Mouse (Mus musculus) retina, postnatal 1 day (tissue): ENCODE data around the gene Ficd.
"Not testable (repeated sequence)": the region's sequence is repeated elsewhere in the genome, so short reads cannot be mapped to it uniquely, and the experiment has no call there.

ENCODE experiments used
- DNase-seq: peaks from one replicate; pipeline ENCODE4 v3.0.0-alpha.2; 2012

Ficd gene

GRCm38 (mm10) chr5:113776128-113776895 is 40.7 kb downstream of the Ficd start:
- DNase-seq = no peak

- DNase-seq = no peak
Observed at GRCm38 (mm10) chr5:113776896-113777226, 41.3 kb downstream of the Ficd start.

- DNase-seq = not testable (repeated sequence)
Observed at GRCm38 (mm10) chr5:113777728-113778127, 42.1 kb downstream of the Ficd start.

- DNase-seq = no peak
Observed at GRCm38 (mm10) chr5:113779569-113779968, 44.0 kb downstream of the Ficd start.

- no peak for DNase-seq
Observed at GRCm38 (mm10) chr5:113780082-113780752, 44.6 kb downstream of the Ficd start.

GRCm38 (mm10) chr5:113780763-113781162 is 45.2 kb downstream of the Ficd start:
- DNase-seq = no peak

GRCm38 (mm10) chr5:113781254-113781653 is 45.7 kb downstream of the Ficd start:
- DNase-seq = no peak

GRCm38 (mm10) chr5:113781875-113782274 is 46.3 kb downstream of the Ficd start:
- no peak for DNase-seq

- no peak for DNase-seq
Observed at GRCm38 (mm10) chr5:113782624-113783023, 47.0 kb downstream of the Ficd start.

GRCm38 (mm10) chr5:113783581-113784001 is 48.0 kb downstream of the Ficd start:
- DNase-seq = no peak

GRCm38 (mm10) chr5:113784104-113784503 is 48.5 kb downstream of the Ficd start:
- DNase-seq = not testable (repeated sequence)

GRCm38 (mm10) chr5:113786985-113787384 is 51.4 kb downstream of the Ficd start:
- no peak for DNase-seq

GRCm38 (mm10) chr5:113788645-113789044 is 53.0 kb downstream of the Ficd start:
- no peak for DNase-seq

- no peak for DNase-seq
Observed at GRCm38 (mm10) chr5:113789075-113789788, 53.6 kb downstream of the Ficd start.
